Mouse (Mus musculus) kidney, adult 2 months (tissue): ENCODE data around the gene Atpaf2. TPM values are rescaled to one million over a fixed set of nuclear protein-coding genes. Genes with fewer than 3 reads are reported as not detected.

Experiments
- DNase-seq: peaks from one replicate; pipeline ENCODE4 v3.0.0; 2021
- H3K27ac ChIP-seq: fragments of 200-500 bp; 2 replicates; pipeline ENCODE4 v1.5.1; 2012; ENCODE audit warnings: low read depth, low read length, control low read depth, inconsistent platforms; ENCODE audit not compliant: insufficient read depth
- H3K27me3 ChIP-seq: fragments of 200-500 bp; replicated peaks from 2 replicates; pipeline ENCODE4 v1.6.1; 2012; ENCODE audit warnings: mild to moderate bottlenecking, moderate library complexity, low read length, inconsistent platforms; ENCODE audit not compliant: control insufficient read depth, insufficient read depth
- H3K36me3 ChIP-seq: fragments of 200-500 bp; 2 replicates; pipeline ENCODE4 v1.6.1; 2012; ENCODE audit warnings: mild to moderate bottlenecking, moderate library complexity, low read length, inconsistent platforms; ENCODE audit not compliant: control insufficient read depth, insufficient read depth
- H3K4me1 ChIP-seq: fragments of 200-500 bp; 2 replicates; pipeline ENCODE4 v1.6.1; 2011; ENCODE audit warnings: low read length; ENCODE audit not compliant: control insufficient read depth, insufficient read depth
- H3K4me3 ChIP-seq: fragments of 200-500 bp; 2 replicates; pipeline ENCODE4 v1.5.1; 2011; ENCODE audit warnings: mild to moderate bottlenecking, low read depth, low read length, control low read depth; ENCODE audit not compliant: insufficient read depth
- CTCF ChIP-seq: fragments of 200-500 bp; conservative IDR thresholded peaks from 2 replicates; pipeline ENCODE4 v1.5.1; 2011; ENCODE audit warnings: low read depth, mild to moderate bottlenecking, control low read depth, low read length, moderate library complexity, mixed read lengths; ENCODE audit not compliant: insufficient read depth, insufficient read length
- POLR2A ChIP-seq: fragments of 200-500 bp; IDR thresholded peaks from one replicate; pipeline ENCODE4 v1.6.1; 2011; ENCODE audit warnings: low read depth, low read length, control low read depth
- WGBS: fragments of 180-500 bp; shearing (Covaris S2); methylation state at CpG from one replicate; pipeline ENCODE4 v1.1.7; 2018; 5-methylcytosine and 5-hydroxymethylcytosine counted together
- polyA plus RNA-seq: library from polyadenylated mRNA; depleted of rRNA; stranded (reverse); fragments of >200 nt; gene quantifications from 2 replicates; pipeline ENCODE4 v1.2.3, GENCODE M21; 2012

Atpaf2 gene
- polyA plus RNA-seq, 1 experiment: 39.6 TPM

DNA sequence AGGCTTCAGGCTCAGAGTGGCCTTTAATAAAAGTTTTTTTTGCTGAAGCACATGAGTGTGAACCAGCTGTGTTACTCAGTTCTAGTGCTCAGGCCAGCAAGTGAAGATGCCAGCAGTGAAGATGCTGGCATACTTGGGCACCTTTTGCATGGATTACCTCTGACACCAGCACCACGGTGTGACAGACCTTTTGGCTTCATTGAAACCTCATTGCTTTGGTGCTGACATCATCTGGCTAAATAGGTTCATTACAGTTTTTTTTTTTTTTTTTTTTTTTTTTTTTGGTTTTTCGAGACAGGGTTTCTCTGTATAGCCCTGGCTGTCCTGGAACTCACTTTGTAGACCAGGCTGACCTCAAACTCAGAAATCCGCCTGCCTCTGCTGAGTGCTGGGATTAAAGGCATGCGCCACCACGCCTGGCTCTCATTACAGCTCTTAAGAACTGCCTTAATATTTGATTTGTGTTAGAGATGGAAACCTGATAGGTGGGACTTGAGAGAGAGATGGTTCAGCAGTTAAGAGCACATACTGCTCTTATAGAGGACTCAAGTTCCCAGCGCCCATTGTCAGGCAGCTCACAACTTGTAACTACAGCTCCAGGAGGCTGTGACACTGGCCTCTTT is 3.9 kb upstream of the Atpaf2 start:
- Histone ChIP-seq H3K27me3 (no peaks in the 10 kb centered on the region), H3K4me3 (no peak overlapping the region), H3K4me1 (peaks cover 15% of the 10 kb centered on the region; the same call in 1 of the 2 replicates), H3K27ac (no peak overlapping the region), H3K36me3 (no peaks in the 10 kb centered on the region)
- TF ChIP-seq POLR2A: no peak
- TF ChIP-seq CTCF: 0 out of 2 replicates have a peak, but pooled peaks have one; percentile 20
- DNase-seq: peak; percentile 21
- WGBS: 51% methylated on average over 6 of the region's 6 CpGs

DNA sequence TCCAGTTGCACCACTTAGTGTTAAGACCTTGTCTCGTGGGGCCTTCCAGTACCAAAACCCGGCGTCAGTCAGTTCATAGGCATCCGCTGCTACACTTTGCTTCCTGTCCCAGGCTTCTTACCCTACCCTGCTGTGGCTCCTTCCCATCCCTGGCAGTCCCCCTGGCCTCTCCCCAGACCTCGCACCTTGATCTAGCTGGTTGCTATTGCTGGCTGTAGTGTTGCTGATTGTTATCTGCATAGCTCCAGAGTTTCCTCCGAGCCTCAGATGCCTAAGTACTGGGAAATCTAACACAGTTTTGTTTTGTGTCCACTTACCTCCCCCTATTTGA is 181 bp upstream of the Atpaf2 start:
- Histone ChIP-seq H3K27me3 (no peaks in the 10 kb centered on the region), H3K4me1 (peaks cover 18% of the 10 kb centered on the region; the same call in 1 of the 2 replicates), H3K4me3 (peak overlapping the region; percentile 68), H3K27ac (no peak overlapping the region), H3K36me3 (no peaks in the 10 kb centered on the region)
- DNase-seq: peak; percentile 15
- WGBS: 15% methylated on average over 6 of the region's 6 CpGs
- TF ChIP-seq POLR2A (no peak), CTCF (no peak)

DNA sequence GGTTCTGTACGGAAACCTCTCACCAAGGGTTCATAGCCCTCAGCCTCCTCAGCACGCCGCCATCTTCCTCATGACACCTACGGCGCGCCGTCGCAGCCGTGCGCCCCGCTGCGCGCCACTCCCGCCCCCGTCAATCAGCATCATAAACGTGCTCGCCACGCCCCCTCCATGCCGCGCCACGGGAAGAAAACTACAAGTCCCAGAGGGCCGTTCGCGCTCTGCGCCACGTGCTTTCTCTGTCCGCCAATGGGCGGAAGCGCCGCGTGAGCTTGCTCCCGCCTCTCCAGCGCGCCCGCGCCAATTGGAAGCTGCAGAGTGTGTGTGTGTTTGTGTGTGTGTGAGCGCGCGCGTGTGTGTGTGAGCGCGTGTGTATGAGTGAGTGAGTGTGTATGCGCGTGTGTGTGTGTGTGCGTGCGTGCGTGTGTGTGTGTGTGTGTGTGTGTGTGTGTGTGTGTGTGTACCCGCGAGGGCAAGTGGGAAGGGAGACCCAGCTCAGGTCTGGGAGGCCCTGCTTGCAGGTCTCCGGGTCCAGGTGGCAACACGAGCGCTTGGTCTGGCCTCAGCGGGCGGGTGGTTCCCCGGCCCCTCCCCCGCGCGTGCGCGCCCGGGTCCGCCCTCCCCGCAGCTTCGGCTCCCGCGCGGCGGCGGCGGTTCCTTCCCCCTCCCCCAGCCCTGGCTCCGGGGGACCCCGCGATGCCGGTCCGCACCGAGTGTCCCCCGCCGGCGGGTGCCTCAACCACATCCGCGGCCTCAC is 1.1 kb downstream of the Atpaf2 start, which contains the start of gene Gid4:
Gene Gid4, plus strand, starts transcription at position 183 of the 754 bp plus-strand sequence.
- peak; percentile 99 for DNase-seq
- Histone ChIP-seq H3K27me3 (no peaks in the 10 kb centered on the region), H3K4me1 (peaks cover 11% of the 10 kb centered on the region; the same call in 1 of the 2 replicates), H3K27ac (peak within 1 kb of the TSS; percentile 66), H3K4me3 (peak within 1 kb of the TSS; percentile 72), H3K36me3 (no peaks in the 10 kb centered on the region)
- TF ChIP-seq CTCF (no peak), POLR2A (peak; percentile 67)
- WGBS: under 1% methylated on average over 71 of the region's 81 CpGs

DNA sequence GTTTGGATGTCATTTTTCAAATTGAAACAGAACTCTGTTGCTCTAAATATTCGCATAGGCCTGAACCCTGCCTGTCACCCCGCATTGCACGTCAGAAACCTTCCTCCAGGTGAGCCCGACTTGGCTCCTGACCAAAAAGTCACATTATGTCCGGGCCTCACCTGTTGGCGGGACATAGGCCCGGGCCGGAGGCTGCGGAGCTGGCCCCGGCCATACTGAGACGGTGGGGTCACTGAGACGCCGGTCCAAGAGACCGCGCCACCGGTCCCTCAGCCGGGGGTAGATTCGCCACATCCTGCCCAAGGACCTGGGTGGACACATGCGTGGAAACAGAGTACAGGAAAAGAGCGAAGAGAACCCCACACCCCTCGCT is 1.7 kb downstream of the Atpaf2 start:
- Histone ChIP-seq H3K27ac (peak overlapping the region; percentile 8; the same call in 1 of the 2 replicates), H3K36me3 (no peaks in the 10 kb centered on the region), H3K4me1 (peaks cover 11% of the 10 kb centered on the region; the same call in 1 of the 2 replicates), H3K4me3 (peak overlapping the region; percentile 72), H3K27me3 (no peaks in the 10 kb centered on the region)
- WGBS: under 1% methylated on average over 21 of the region's 21 CpGs
- no peak for DNase-seq
- TF ChIP-seq CTCF (no peak), POLR2A (no peak)

DNA sequence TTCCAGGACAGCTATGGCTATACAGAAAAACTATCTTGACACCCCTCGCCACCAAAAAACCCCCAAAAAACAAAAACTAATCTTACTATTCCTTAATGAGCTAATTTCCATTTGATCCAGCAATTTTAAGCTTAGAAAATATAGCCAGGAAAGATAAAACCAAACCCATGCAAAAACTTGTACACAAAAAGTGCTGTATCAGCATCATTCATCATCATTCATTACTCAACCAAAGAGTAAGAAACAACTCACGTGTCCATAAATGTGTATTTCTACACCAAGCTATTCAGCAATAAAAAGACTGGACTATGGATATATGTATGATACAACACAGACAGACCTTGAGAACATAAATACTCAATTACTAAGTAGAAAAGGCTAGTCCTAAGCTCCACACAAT is 5.3 kb downstream of the Atpaf2 start:
- Histone ChIP-seq H3K27ac (no peak overlapping the region), H3K4me1 (0 out of 2 replicates have a peak, but pooled peaks cover 5% of the 10 kb centered on the region), H3K27me3 (no peaks in the 10 kb centered on the region), H3K4me3 (no peak overlapping the region), H3K36me3 (peaks cover 2% of the 10 kb centered on the region)
- TF ChIP-seq CTCF (no peak), POLR2A (no peak)
- 75% methylated on average over 2 of the region's 2 CpGs for WGBS
- no peak for DNase-seq

DNA sequence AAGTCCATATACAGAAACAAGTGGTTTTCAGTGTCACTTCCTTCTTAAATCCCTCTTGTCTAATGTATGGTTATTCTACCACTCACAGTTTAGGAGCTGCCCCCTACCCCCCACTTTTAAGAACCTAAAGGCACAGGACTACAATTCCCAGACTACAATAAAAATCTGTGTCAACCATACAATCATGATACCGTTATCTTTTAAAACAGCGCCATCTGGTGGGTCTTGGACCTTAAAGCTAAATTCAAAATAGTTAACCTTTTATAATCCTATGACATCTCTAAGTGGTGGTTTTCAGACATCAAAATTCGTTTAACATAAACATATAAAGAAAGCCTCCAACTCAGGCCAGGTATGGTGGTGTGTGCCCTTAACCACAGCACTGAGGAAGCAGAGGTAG is 6.1 kb downstream of the Atpaf2 start:
- H3K4me1 ChIP-seq: 0 out of 2 replicates have a peak, but pooled peaks cover 4% of the 10 kb centered on the region
- TF ChIP-seq CTCF (peak; percentile 23), POLR2A (no peak)
- no peaks in the 10 kb centered on the region for H3K27me3 ChIP-seq
- DNase-seq: peak; percentile 79
- peaks cover 2% of the 10 kb centered on the region for H3K36me3 ChIP-seq
- H3K27ac ChIP-seq: no peak overlapping the region
- no peak overlapping the region for H3K4me3 ChIP-seq
- 3% methylated on average over 3 of the region's 3 CpGs for WGBS

DNA sequence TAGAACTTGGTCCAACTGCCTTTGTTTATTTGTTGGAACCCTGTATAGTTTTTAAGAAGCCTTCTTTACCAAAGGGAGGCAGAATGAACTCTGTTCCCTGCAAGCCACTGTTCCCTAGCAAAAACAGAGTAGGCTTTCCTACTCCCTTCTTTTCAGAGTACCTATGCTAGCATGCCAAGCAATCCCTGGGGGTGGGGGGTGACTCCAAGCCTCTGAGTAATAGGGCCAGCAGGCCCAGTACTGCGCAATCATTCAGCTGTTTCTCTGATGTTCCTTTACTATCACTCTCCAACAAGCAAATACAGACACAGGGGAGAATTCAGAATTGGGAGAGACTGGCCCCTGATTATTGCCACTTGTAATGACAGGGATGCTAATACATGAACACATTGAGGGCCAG is 11.7 kb downstream of the Atpaf2 start:
- no peak for DNase-seq
- Histone ChIP-seq H3K27ac (no peak overlapping the region), H3K4me3 (no peak overlapping the region), H3K36me3 (peaks cover 2% of the 10 kb centered on the region), H3K27me3 (no peaks in the 10 kb centered on the region), H3K4me1 (no peaks in the 10 kb centered on the region)
- 97% methylated on average over 1 of the region's 1 CpGs for WGBS
- TF ChIP-seq CTCF (no peak), POLR2A (no peak)
